Mouse (Mus musculus): ENCODE measurements around the gene Gm28048. TPM values are rescaled to one million over a fixed set of nuclear protein-coding genes. Genes with fewer than 3 reads are reported as not detected.

Gm28048 gene
- polyA plus RNA-seq (2015; fragmentation: Nextera tagmentation; extraction: Ambion mirVana), result 6.7 and 7.4 TPM in 2 replicates

GRCm38 (mm10) chr11:22981984-22982757 lies at the start of gene Gm28048, which contains the start of gene Commd1:
Gene Gm28048 (minus strand): TSS chr11:22982090.
Gene Commd1 (minus strand): TSS chr11:22982382.
- Histone ChIP-seq H3K27me3 (no peaks in the 10 kb centered on the region), H3K27ac (replicated peaks) (peak within 1 kb of the TSS; percentile 95), H3K9ac (peak within 1 kb of the TSS; percentile 78), H3K4me1 (replicated peaks) (peaks cover 46% of the 10 kb centered on the region), H3K4me2 (peak within 1 kb of the TSS; percentile 84), H3K4me3 (peak within 1 kb of the TSS; percentile 65), H3K9me3 (no peaks in the 10 kb centered on the region), H3K36me3 (peaks cover 12% of the 10 kb centered on the region)
- WGBS, result 4% methylated on average over 41 of the region's 42 CpGs
- peak; percentile 95 for ATAC-seq (ENCODE audit: low read depth)

GRCm38 (mm10) chr11:23029399-23029798 lies 47.5 kb upstream of the Gm28048 start:
- no peaks in the 10 kb centered on the region for H3K27me3 ChIP-seq
- H3K9me3 ChIP-seq, result no peaks in the 10 kb centered on the region
- no peak for ATAC-seq (ENCODE audit: low read depth)
- no peak overlapping the region for H3K9ac ChIP-seq
- H3K4me2 ChIP-seq, result no peak overlapping the region
- H3K36me3 ChIP-seq, result no peaks in the 10 kb centered on the region
- WGBS, result 84% methylated on average over 6 of the region's 6 CpGs
- H3K27ac ChIP-seq (replicated peaks), result no peak overlapping the region
- no peak overlapping the region for H3K4me3 ChIP-seq
- H3K4me1 ChIP-seq (replicated peaks), result no peaks in the 10 kb centered on the region

GRCm38 (mm10) chr11:23028957-23029356 lies 47.1 kb upstream of the Gm28048 start:
- WGBS, result 80% methylated on average over 3 of the region's 3 CpGs
- Histone ChIP-seq H3K4me3 (no peak overlapping the region), H3K4me1 (replicated peaks) (no peaks in the 10 kb centered on the region), H3K27ac (replicated peaks) (no peak overlapping the region), H3K27me3 (no peaks in the 10 kb centered on the region), H3K36me3 (no peaks in the 10 kb centered on the region), H3K9ac (no peak overlapping the region), H3K4me2 (no peak overlapping the region), H3K9me3 (no peaks in the 10 kb centered on the region)
- no peak for ATAC-seq (ENCODE audit: low read depth)

- H3K4me1 ChIP-seq (replicated peaks), result no peaks in the 10 kb centered on the region
Measured at GRCm38 (mm10) chr11:23024169-23024568, 42.3 kb upstream of the Gm28048 start.

GRCm38 (mm10) chr11:23023155-23023554 lies 41.3 kb upstream of the Gm28048 start:
- ATAC-seq (ENCODE audit: low read depth), result no peak
- H3K9ac ChIP-seq, result no peak overlapping the region
- no peak overlapping the region for H3K4me2 ChIP-seq
- no peaks in the 10 kb centered on the region for H3K36me3 ChIP-seq
- no peaks in the 10 kb centered on the region for H3K27me3 ChIP-seq
- WGBS, result 99% methylated on average over 2 of the region's 2 CpGs
- H3K9me3 ChIP-seq, result no peaks in the 10 kb centered on the region
- H3K27ac ChIP-seq (replicated peaks), result no peak overlapping the region
- no peaks in the 10 kb centered on the region for H3K4me1 ChIP-seq (replicated peaks)
- no peak overlapping the region for H3K4me3 ChIP-seq

More at GRCm38 (mm10) chr11:23024169-23024568, 42.3 kb upstream of the Gm28048 start:
- no peak overlapping the region for H3K4me3 ChIP-seq
- H3K27me3 ChIP-seq, result no peaks in the 10 kb centered on the region
- H3K36me3 ChIP-seq, result no peaks in the 10 kb centered on the region
- ATAC-seq (ENCODE audit: low read depth), result no peak
- no peak overlapping the region for H3K27ac ChIP-seq (replicated peaks)
- no peak overlapping the region for H3K9ac ChIP-seq
- 88% methylated on average over 3 of the region's 3 CpGs for WGBS
- no peak overlapping the region for H3K4me2 ChIP-seq
- no peaks in the 10 kb centered on the region for H3K9me3 ChIP-seq

GRCm38 (mm10) chr11:23020841-23021240 lies 39.0 kb upstream of the Gm28048 start:
- no peak overlapping the region for H3K27ac ChIP-seq (replicated peaks)
- H3K4me1 ChIP-seq (replicated peaks), result no peaks in the 10 kb centered on the region
- H3K4me3 ChIP-seq, result no peak overlapping the region
- no peaks in the 10 kb centered on the region for H3K27me3 ChIP-seq
- 94% methylated on average over 14 of the region's 14 CpGs for WGBS
- no peak overlapping the region for H3K9ac ChIP-seq
- H3K9me3 ChIP-seq, result no peaks in the 10 kb centered on the region
- H3K4me2 ChIP-seq, result no peak overlapping the region
- ATAC-seq (ENCODE audit: low read depth), result no peak
- H3K36me3 ChIP-seq, result no peaks in the 10 kb centered on the region

GRCm38 (mm10) chr11:23020116-23020770 lies 38.4 kb upstream of the Gm28048 start:
- Histone ChIP-seq H3K36me3 (no peaks in the 10 kb centered on the region), H3K9me3 (no peaks in the 10 kb centered on the region), H3K4me3 (no peak overlapping the region), H3K27me3 (no peaks in the 10 kb centered on the region), H3K4me1 (replicated peaks) (no peaks in the 10 kb centered on the region), H3K27ac (replicated peaks) (no peak overlapping the region), H3K9ac (no peak overlapping the region), H3K4me2 (no peak overlapping the region)
- ATAC-seq (ENCODE audit: low read depth), result no peak
- 74% methylated on average over 24 of the region's 24 CpGs for WGBS

- 98% methylated on average over 4 of the region's 4 CpGs for WGBS
- no peak overlapping the region for H3K4me2 ChIP-seq
Measured at GRCm38 (mm10) chr11:23017943-23018342, 36.1 kb upstream of the Gm28048 start.

GRCm38 (mm10) chr11:23014996-23015395 lies 33.1 kb upstream of the Gm28048 start:
- Histone ChIP-seq H3K27me3 (no peaks in the 10 kb centered on the region), H3K9me3 (no peaks in the 10 kb centered on the region), H3K4me2 (no peak overlapping the region), H3K4me3 (no peak overlapping the region), H3K4me1 (replicated peaks) (no peaks in the 10 kb centered on the region), H3K9ac (no peak overlapping the region), H3K27ac (replicated peaks) (no peak overlapping the region), H3K36me3 (no peaks in the 10 kb centered on the region)
- 71% methylated on average over 6 of the region's 6 CpGs for WGBS
- ATAC-seq (ENCODE audit: low read depth), result no peak

More at GRCm38 (mm10) chr11:23017943-23018342, 36.1 kb upstream of the Gm28048 start:
- Histone ChIP-seq H3K27me3 (no peaks in the 10 kb centered on the region), H3K9ac (no peak overlapping the region), H3K36me3 (no peaks in the 10 kb centered on the region), H3K4me1 (replicated peaks) (no peaks in the 10 kb centered on the region), H3K9me3 (no peaks in the 10 kb centered on the region), H3K27ac (replicated peaks) (no peak overlapping the region), H3K4me3 (no peak overlapping the region)
- no peak for ATAC-seq (ENCODE audit: low read depth)

- Histone ChIP-seq H3K4me3 (no peak overlapping the region), H3K27ac (replicated peaks) (no peak overlapping the region), H3K27me3 (no peaks in the 10 kb centered on the region), H3K4me1 (replicated peaks) (no peaks in the 10 kb centered on the region; the same call in 1 of the 2 replicates), H3K9me3 (no peaks in the 10 kb centered on the region), H3K36me3 (no peaks in the 10 kb centered on the region), H3K4me2 (no peak overlapping the region), H3K9ac (no peak overlapping the region)
- ATAC-seq (ENCODE audit: low read depth), result no peak
- 85% methylated on average over 4 of the region's 4 CpGs for WGBS
Measured at GRCm38 (mm10) chr11:23013580-23014294, 31.8 kb upstream of the Gm28048 start.

- 89% methylated on average over 1 of the region's 1 CpGs for WGBS
- H3K27me3 ChIP-seq, result no peaks in the 10 kb centered on the region
- no peaks in the 10 kb centered on the region for H3K9me3 ChIP-seq
- H3K36me3 ChIP-seq, result no peaks in the 10 kb centered on the region
- H3K4me2 ChIP-seq, result no peak overlapping the region
- no peak overlapping the region for H3K9ac ChIP-seq
- ATAC-seq (ENCODE audit: low read depth), result no peak
- no peak overlapping the region for H3K27ac ChIP-seq (replicated peaks)
- no peaks in the 10 kb centered on the region; the same call in 1 of the 2 replicates for H3K4me1 ChIP-seq (replicated peaks)
- H3K4me3 ChIP-seq, result no peak overlapping the region
Measured at GRCm38 (mm10) chr11:23013096-23013495, 31.2 kb upstream of the Gm28048 start.

- Histone ChIP-seq H3K4me2 (peak overlapping the region; percentile 72), H3K4me3 (peak overlapping the region; percentile 54), H3K27ac (replicated peaks) (peak overlapping the region; percentile 96; the same call in 1 of the 2 replicates), H3K4me1 (replicated peaks) (peaks cover 7% of the 10 kb centered on the region), H3K9me3 (no peaks in the 10 kb centered on the region), H3K9ac (peak overlapping the region; percentile 74), H3K27me3 (no peaks in the 10 kb centered on the region), H3K36me3 (peaks cover 17% of the 10 kb centered on the region)
- 39% methylated on average over 4 of the region's 4 CpGs for WGBS
- ATAC-seq (ENCODE audit: low read depth), result no peak
Measured at GRCm38 (mm10) chr11:23008824-23009200, 26.9 kb upstream of the Gm28048 start.
